Mouse (Mus musculus): ENCODE measurements around the gene Oas1a. TPM values are rescaled to one million over a fixed set of nuclear protein-coding genes. Genes with fewer than 3 reads are reported as not detected.
"Not testable (repeated sequence)": the region's sequence is repeated elsewhere in the genome, so short reads cannot be mapped to it uniquely, and the experiment has no call there.

Gene Oas1a
- polyA plus RNA-seq, 1 experiment from 2014 or later = 2.8 TPM

GRCm38 (mm10) chr5:120898307-120898706, 9.0 kb downstream of the Oas1a start:
- Histone ChIP-seq H3K9ac (ENCODE audit: low read depth, low read length) (no peak overlapping the region), H3K4me3 (ENCODE audit: low read depth, low read length) (no peak overlapping the region), H3K27me3 (ENCODE audit: control insufficient read depth, insufficient read depth, low read depth, low read length) (no peaks in the 10 kb centered on the region), H3K4me2 (ENCODE audit: low read depth, low read length) (no peak overlapping the region), H3K36me3 (ENCODE audit: control insufficient read depth, insufficient read depth) (no peaks in the 10 kb centered on the region), H3K27ac (ENCODE audit: low read length) (no peak overlapping the region), H3K9me3 (replicated peaks; ENCODE audit: control insufficient read depth, low read length) (no peaks in the 10 kb centered on the region), H3K4me1 (ENCODE audit: control insufficient read depth, low read depth, low read length) (no peaks in the 10 kb centered on the region)
- WGBS (ENCODE audit: insufficient replicate concordance) = 65% methylated on average over 6 of the region's 6 CpGs
- no peak for ATAC-seq (ENCODE audit: low read depth)

GRCm38 (mm10) chr5:120895231-120895900, 12.0 kb downstream of the Oas1a start:
- no peak overlapping the region for H3K4me2 ChIP-seq (ENCODE audit: low read depth, low read length)
- WGBS (ENCODE audit: insufficient replicate concordance) = 67% methylated on average over 11 of the region's 11 CpGs

GRCm38 (mm10) chr5:120894692-120895091, 12.6 kb downstream of the Oas1a start:
- not testable (repeated sequence) for H3K9ac ChIP-seq (ENCODE audit: low read depth, low read length); H3K4me2 ChIP-seq (ENCODE audit: low read depth, low read length); H3K4me3 ChIP-seq (ENCODE audit: low read depth, low read length); ATAC-seq (ENCODE audit: low read depth); H3K27me3 ChIP-seq (ENCODE audit: control insufficient read depth, insufficient read depth, low read depth, low read length); H3K9me3 ChIP-seq (replicated peaks; ENCODE audit: control insufficient read depth, low read length); H3K36me3 ChIP-seq (ENCODE audit: control insufficient read depth, insufficient read depth); H3K4me1 ChIP-seq (ENCODE audit: control insufficient read depth, low read depth, low read length); H3K27ac ChIP-seq (ENCODE audit: low read length)
- 59% methylated on average over 2 of the region's 2 CpGs for WGBS (ENCODE audit: insufficient replicate concordance)

More at GRCm38 (mm10) chr5:120895231-120895900, 12.0 kb downstream of the Oas1a start:
- no peaks in the 10 kb centered on the region for H3K27me3 ChIP-seq (ENCODE audit: control insufficient read depth, insufficient read depth, low read depth, low read length)
- H3K27ac ChIP-seq (ENCODE audit: low read length) = no peak overlapping the region
- no peaks in the 10 kb centered on the region for H3K36me3 ChIP-seq (ENCODE audit: control insufficient read depth, insufficient read depth)
- H3K9me3 ChIP-seq (replicated peaks; ENCODE audit: control insufficient read depth, low read length) = no peaks in the 10 kb centered on the region
- ATAC-seq (ENCODE audit: low read depth) = no peak
- no peak overlapping the region for H3K9ac ChIP-seq (ENCODE audit: low read depth, low read length)
- H3K4me1 ChIP-seq (ENCODE audit: control insufficient read depth, low read depth, low read length) = no peaks in the 10 kb centered on the region
- no peak overlapping the region for H3K4me3 ChIP-seq (ENCODE audit: low read depth, low read length)

GRCm38 (mm10) chr5:120893866-120894265, 13.5 kb downstream of the Oas1a start:
- H3K27ac ChIP-seq (ENCODE audit: low read length); ATAC-seq (ENCODE audit: low read depth); H3K4me1 ChIP-seq (ENCODE audit: control insufficient read depth, low read depth, low read length); H3K4me3 ChIP-seq (ENCODE audit: low read depth, low read length); H3K9me3 ChIP-seq (replicated peaks; ENCODE audit: control insufficient read depth, low read length); H3K9ac ChIP-seq (ENCODE audit: low read depth, low read length); H3K36me3 ChIP-seq (ENCODE audit: control insufficient read depth, insufficient read depth); H3K27me3 ChIP-seq (ENCODE audit: control insufficient read depth, insufficient read depth, low read depth, low read length); H3K4me2 ChIP-seq (ENCODE audit: low read depth, low read length): not testable (repeated sequence)
- WGBS (ENCODE audit: insufficient replicate concordance) = 66% methylated on average over 4 of the region's 4 CpGs

- H3K4me2 ChIP-seq (ENCODE audit: low read depth, low read length) = no peak overlapping the region
- H3K27me3 ChIP-seq (ENCODE audit: control insufficient read depth, insufficient read depth, low read depth, low read length) = no peaks in the 10 kb centered on the region
- H3K4me3 ChIP-seq (ENCODE audit: low read depth, low read length) = no peak overlapping the region
- H3K36me3 ChIP-seq (ENCODE audit: control insufficient read depth, insufficient read depth) = no peaks in the 10 kb centered on the region
- 47% methylated on average over 2 of the region's 2 CpGs for WGBS (ENCODE audit: insufficient replicate concordance)
- no peak for ATAC-seq (ENCODE audit: low read depth)
- H3K9me3 ChIP-seq (replicated peaks; ENCODE audit: control insufficient read depth, low read length) = no peaks in the 10 kb centered on the region
- no peak overlapping the region for H3K9ac ChIP-seq (ENCODE audit: low read depth, low read length)
- H3K27ac ChIP-seq (ENCODE audit: low read length) = no peak overlapping the region
- no peaks in the 10 kb centered on the region for H3K4me1 ChIP-seq (ENCODE audit: control insufficient read depth, low read depth, low read length)
Observed at GRCm38 (mm10) chr5:120892243-120892660, 15.1 kb downstream of the Oas1a start.

GRCm38 (mm10) chr5:120891566-120892242, 15.6 kb downstream of the Oas1a start:
- H3K4me1 ChIP-seq (ENCODE audit: control insufficient read depth, low read depth, low read length); H3K4me2 ChIP-seq (ENCODE audit: low read depth, low read length); H3K27ac ChIP-seq (ENCODE audit: low read length); H3K36me3 ChIP-seq (ENCODE audit: control insufficient read depth, insufficient read depth); H3K9me3 ChIP-seq (replicated peaks; ENCODE audit: control insufficient read depth, low read length); ATAC-seq (ENCODE audit: low read depth); H3K4me3 ChIP-seq (ENCODE audit: low read depth, low read length); H3K27me3 ChIP-seq (ENCODE audit: control insufficient read depth, insufficient read depth, low read depth, low read length); H3K9ac ChIP-seq (ENCODE audit: low read depth, low read length): not testable (repeated sequence)
- WGBS (ENCODE audit: insufficient replicate concordance) = 50% methylated on average over 2 of the region's 2 CpGs

- Histone ChIP-seq H3K27me3 (ENCODE audit: control insufficient read depth, insufficient read depth, low read depth, low read length) (no peaks in the 10 kb centered on the region), H3K9ac (ENCODE audit: low read depth, low read length) (no peak overlapping the region), H3K27ac (ENCODE audit: low read length) (no peak overlapping the region), H3K36me3 (ENCODE audit: control insufficient read depth, insufficient read depth) (no peaks in the 10 kb centered on the region), H3K4me2 (ENCODE audit: low read depth, low read length) (no peak overlapping the region), H3K4me3 (ENCODE audit: low read depth, low read length) (no peak overlapping the region), H3K9me3 (replicated peaks; ENCODE audit: control insufficient read depth, low read length) (no peaks in the 10 kb centered on the region), H3K4me1 (ENCODE audit: control insufficient read depth, low read depth, low read length) (no peaks in the 10 kb centered on the region)
- WGBS (ENCODE audit: insufficient replicate concordance) = 24% methylated on average over 3 of the region's 3 CpGs
- ATAC-seq (ENCODE audit: low read depth) = no peak
Observed at GRCm38 (mm10) chr5:120890991-120891390, 16.3 kb downstream of the Oas1a start.

GRCm38 (mm10) chr5:120890026-120890425, 17.3 kb downstream of the Oas1a start:
- Histone ChIP-seq H3K27ac (ENCODE audit: low read length) (no peak overlapping the region), H3K9ac (ENCODE audit: low read depth, low read length) (no peak overlapping the region), H3K4me3 (ENCODE audit: low read depth, low read length) (no peak overlapping the region), H3K4me1 (ENCODE audit: control insufficient read depth, low read depth, low read length) (no peaks in the 10 kb centered on the region), H3K9me3 (replicated peaks; ENCODE audit: control insufficient read depth, low read length) (no peaks in the 10 kb centered on the region), H3K4me2 (ENCODE audit: low read depth, low read length) (no peak overlapping the region), H3K27me3 (ENCODE audit: control insufficient read depth, insufficient read depth, low read depth, low read length) (no peaks in the 10 kb centered on the region), H3K36me3 (ENCODE audit: control insufficient read depth, insufficient read depth) (no peaks in the 10 kb centered on the region)
- 67% methylated on average over 2 of the region's 2 CpGs for WGBS (ENCODE audit: insufficient replicate concordance)
- no peak for ATAC-seq (ENCODE audit: low read depth)

GRCm38 (mm10) chr5:120888294-120888815, 19.0 kb downstream of the Oas1a start:
- 26% methylated on average over 4 of the region's 4 CpGs for WGBS (ENCODE audit: insufficient replicate concordance)
- H3K9ac ChIP-seq (ENCODE audit: low read depth, low read length); H3K27ac ChIP-seq (ENCODE audit: low read length); ATAC-seq (ENCODE audit: low read depth); H3K4me3 ChIP-seq (ENCODE audit: low read depth, low read length); H3K36me3 ChIP-seq (ENCODE audit: control insufficient read depth, insufficient read depth); H3K27me3 ChIP-seq (ENCODE audit: control insufficient read depth, insufficient read depth, low read depth, low read length); H3K9me3 ChIP-seq (replicated peaks; ENCODE audit: control insufficient read depth, low read length); H3K4me1 ChIP-seq (ENCODE audit: control insufficient read depth, low read depth, low read length); H3K4me2 ChIP-seq (ENCODE audit: low read depth, low read length): not testable (repeated sequence)
